Mouse (Mus musculus) lung, embryonic 15.5 days (tissue): ENCODE data around the gene Armc9. TPM values are rescaled to one million over a fixed set of nuclear protein-coding genes. Genes with fewer than 3 reads are reported as not detected.
A peak's percentile ranks its signal among the peaks of the same experiment; 100 is the strongest.

ENCODE experiments used
- ATAC-seq: fragments of 200-750 bp; cut with Nextera tagmentation; 2 replicates; pipeline ENCODE4 v1.8.0; 2017; ENCODE audit warnings: moderate number of reproducible peaks, borderline replicate concordance; ENCODE audit not compliant: low FRiP score, low TSS enrichment; ENCODE audit errors: extremely low read depth
- H3K27ac ChIP-seq: fragments of 300-500 bp; sonication (generic); 2 replicates; pipeline ENCODE4 v1.5.1; 2015; ENCODE audit warnings: moderate library complexity, mild to moderate bottlenecking, inconsistent platforms
- H3K27me3 ChIP-seq: fragments of 300-500 bp; sonication (generic); 2 replicates; pipeline ENCODE4 v1.6.1; 2015; ENCODE audit warnings: inconsistent platforms
- H3K36me3 ChIP-seq: fragments of 300-500 bp; sonication (generic); 2 replicates; pipeline ENCODE4 v1.6.1; 2015; ENCODE audit warnings: inconsistent platforms
- H3K4me1 ChIP-seq: fragments of 300-500 bp; sonication (generic); 2 replicates; pipeline ENCODE4 v1.6.1; 2015; ENCODE audit warnings: inconsistent platforms
- H3K4me2 ChIP-seq: fragments of 300-500 bp; sonication (generic); 2 replicates; pipeline ENCODE4 v1.6.1; 2015; ENCODE audit warnings: inconsistent platforms, mild to moderate bottlenecking, moderate library complexity
- H3K4me3 ChIP-seq: fragments of 300-500 bp; sonication (generic); 2 replicates; pipeline ENCODE4 v1.5.1; 2015; ENCODE audit warnings: mild to moderate bottlenecking, inconsistent platforms
- H3K9ac ChIP-seq: fragments of 300-500 bp; sonication (generic); 2 replicates; pipeline ENCODE4 v1.6.1; 2015; ENCODE audit warnings: inconsistent platforms
- H3K9me3 ChIP-seq: fragments of 300-500 bp; sonication (generic); 2 replicates; pipeline ENCODE4 v1.6.1; 2016; ENCODE audit warnings: inconsistent platforms
- WGBS: fragments of 180-500 bp; shearing (Covaris S2); methylation state at CpG from one replicate; pipeline ENCODE4 v1.1.7; 2015; 5-methylcytosine and 5-hydroxymethylcytosine counted together
- polyA plus RNA-seq: library from polyadenylated mRNA; unstranded; fragments of >200 nt; fragmentation: Nextera tagmentation; extraction: Ambion mirVana; gene quantifications from 2 replicates; pipeline ENCODE4 v1.2.1, GENCODE M21; 2015

Gene Armc9
- polyA plus RNA-seq, 1 experiment from 2014 or later, result 20.3 TPM

- no peaks in the 10 kb centered on the region for H3K36me3 ChIP-seq
- H3K27ac ChIP-seq, result no peak overlapping the region
- 70% methylated on average over 5 of the region's 5 CpGs for WGBS
- no peaks in the 10 kb centered on the region for H3K9me3 ChIP-seq
- H3K4me3 ChIP-seq, result no peak overlapping the region
- ATAC-seq, result no peak
- H3K9ac ChIP-seq, result no peak overlapping the region
- no peaks in the 10 kb centered on the region for H3K27me3 ChIP-seq
- no peaks in the 10 kb centered on the region for H3K4me1 ChIP-seq
- H3K4me2 ChIP-seq, result no peak overlapping the region
These were observed 78.1 kb downstream of the Armc9 start for GRCm38 (mm10) chr1:86232631-86233030.

- Histone ChIP-seq H3K4me3 (no peak overlapping the region), H3K4me2 (no peak overlapping the region), H3K9ac (no peak overlapping the region), H3K9me3 (no peaks in the 10 kb centered on the region), H3K27ac (no peak overlapping the region), H3K36me3 (no peaks in the 10 kb centered on the region), H3K4me1 (no peaks in the 10 kb centered on the region), H3K27me3 (no peaks in the 10 kb centered on the region)
- ATAC-seq, result no peak
- 47% methylated on average over 4 of the region's 4 CpGs for WGBS
These were observed 79.2 kb downstream of the Armc9 start for GRCm38 (mm10) chr1:86233808-86234207.

- Histone ChIP-seq H3K27ac (no peak overlapping the region), H3K4me3 (no peak overlapping the region), H3K36me3 (no peaks in the 10 kb centered on the region), H3K4me2 (no peak overlapping the region), H3K27me3 (no peaks in the 10 kb centered on the region), H3K9me3 (no peaks in the 10 kb centered on the region), H3K4me1 (no peaks in the 10 kb centered on the region), H3K9ac (no peak overlapping the region)
- no peak for ATAC-seq
- WGBS, result 49% methylated on average over 10 of the region's 10 CpGs
These were observed 80.5 kb downstream of the Armc9 start for GRCm38 (mm10) chr1:86235118-86235517.

- Histone ChIP-seq H3K4me3 (no peak overlapping the region), H3K27ac (no peak overlapping the region), H3K27me3 (no peaks in the 10 kb centered on the region), H3K9me3 (no peaks in the 10 kb centered on the region), H3K9ac (no peak overlapping the region), H3K4me2 (no peak overlapping the region), H3K4me1 (no peaks in the 10 kb centered on the region), H3K36me3 (no peaks in the 10 kb centered on the region)
- 73% methylated on average over 10 of the region's 10 CpGs for WGBS
- ATAC-seq, result no peak
These were observed 81.9 kb downstream of the Armc9 start for GRCm38 (mm10) chr1:86236442-86236841.

DNA sequence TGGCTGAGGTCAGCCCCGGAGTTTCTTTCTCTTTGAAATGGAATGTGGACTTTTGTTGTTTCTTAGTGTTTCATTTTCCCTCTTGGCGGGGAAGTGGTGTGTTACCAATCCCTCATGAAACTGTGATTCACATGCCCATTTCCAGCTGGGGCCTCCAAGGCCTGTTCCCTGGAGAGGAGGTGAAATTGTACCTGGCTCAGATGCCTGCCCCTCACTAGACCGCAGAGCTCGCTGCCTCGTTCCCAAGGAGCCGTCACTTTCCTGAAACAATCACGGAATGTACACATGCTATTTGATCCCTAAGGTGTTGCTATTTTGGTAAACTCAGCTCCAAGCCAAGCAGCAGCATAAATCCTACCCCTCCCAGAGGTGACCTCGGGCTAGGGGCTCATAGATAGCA, 84.4 kb downstream of the Armc9 start:
- H3K4me2 ChIP-seq, result no peak overlapping the region
- no peaks in the 10 kb centered on the region for H3K27me3 ChIP-seq
- no peak overlapping the region for H3K9ac ChIP-seq
- no peaks in the 10 kb centered on the region for H3K4me1 ChIP-seq
- no peaks in the 10 kb centered on the region for H3K36me3 ChIP-seq
- no peak overlapping the region for H3K4me3 ChIP-seq
- ATAC-seq, result no peak
- 64% methylated on average over 8 of the region's 8 CpGs for WGBS
- H3K27ac ChIP-seq, result no peak overlapping the region
- no peaks in the 10 kb centered on the region for H3K9me3 ChIP-seq

GRCm38 (mm10) chr1:86239871-86240270, 85.3 kb downstream of the Armc9 start:
- H3K36me3 ChIP-seq, result no peaks in the 10 kb centered on the region
- 76% methylated on average over 6 of the region's 6 CpGs for WGBS
- H3K27ac ChIP-seq, result no peak overlapping the region
- H3K4me2 ChIP-seq, result no peak overlapping the region
- no peaks in the 10 kb centered on the region for H3K27me3 ChIP-seq
- no peaks in the 10 kb centered on the region for H3K9me3 ChIP-seq
- no peak overlapping the region for H3K4me3 ChIP-seq
- no peaks in the 10 kb centered on the region for H3K4me1 ChIP-seq
- ATAC-seq, result no peak
- H3K9ac ChIP-seq, result no peak overlapping the region

GRCm38 (mm10) chr1:86240959-86241358, 86.4 kb downstream of the Armc9 start:
- ATAC-seq, result peak; percentile 42; the same call in 1 of the 2 replicates
- Histone ChIP-seq H3K27ac (no peak overlapping the region), H3K9ac (no peak overlapping the region), H3K9me3 (no peaks in the 10 kb centered on the region), H3K4me2 (no peak overlapping the region), H3K4me1 (no peaks in the 10 kb centered on the region), H3K27me3 (no peaks in the 10 kb centered on the region), H3K4me3 (no peak overlapping the region), H3K36me3 (no peaks in the 10 kb centered on the region)
- WGBS, result 32% methylated on average over 2 of the region's 2 CpGs

DNA sequence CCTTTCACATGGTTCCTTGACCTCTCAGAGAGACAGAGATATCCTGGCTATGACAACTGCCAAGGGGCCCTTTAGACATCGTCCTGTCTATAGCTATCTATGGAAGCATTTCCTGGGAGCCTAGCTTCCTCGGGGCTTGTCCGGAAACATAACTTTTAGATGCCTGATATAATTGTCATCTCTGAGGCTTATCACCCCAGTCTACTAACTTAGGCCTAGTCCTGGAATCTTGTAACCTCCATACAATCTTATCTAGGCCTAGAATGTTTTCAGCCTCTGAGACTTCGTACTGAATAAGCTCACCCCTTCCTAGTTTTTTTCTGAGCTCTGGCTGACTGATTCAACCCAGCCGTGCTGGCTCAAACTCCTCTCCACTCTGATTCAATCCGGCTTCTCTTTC, 88.9 kb downstream of the Armc9 start:
- H3K4me1 ChIP-seq, result no peaks in the 10 kb centered on the region
- no peak overlapping the region for H3K4me3 ChIP-seq
- no peak overlapping the region for H3K27ac ChIP-seq
- no peak overlapping the region for H3K4me2 ChIP-seq
- 66% methylated on average over 6 of the region's 6 CpGs for WGBS
- no peak for ATAC-seq
- H3K9ac ChIP-seq, result no peak overlapping the region
- H3K36me3 ChIP-seq, result no peaks in the 10 kb centered on the region
- H3K27me3 ChIP-seq, result no peaks in the 10 kb centered on the region
- no peaks in the 10 kb centered on the region for H3K9me3 ChIP-seq

DNA sequence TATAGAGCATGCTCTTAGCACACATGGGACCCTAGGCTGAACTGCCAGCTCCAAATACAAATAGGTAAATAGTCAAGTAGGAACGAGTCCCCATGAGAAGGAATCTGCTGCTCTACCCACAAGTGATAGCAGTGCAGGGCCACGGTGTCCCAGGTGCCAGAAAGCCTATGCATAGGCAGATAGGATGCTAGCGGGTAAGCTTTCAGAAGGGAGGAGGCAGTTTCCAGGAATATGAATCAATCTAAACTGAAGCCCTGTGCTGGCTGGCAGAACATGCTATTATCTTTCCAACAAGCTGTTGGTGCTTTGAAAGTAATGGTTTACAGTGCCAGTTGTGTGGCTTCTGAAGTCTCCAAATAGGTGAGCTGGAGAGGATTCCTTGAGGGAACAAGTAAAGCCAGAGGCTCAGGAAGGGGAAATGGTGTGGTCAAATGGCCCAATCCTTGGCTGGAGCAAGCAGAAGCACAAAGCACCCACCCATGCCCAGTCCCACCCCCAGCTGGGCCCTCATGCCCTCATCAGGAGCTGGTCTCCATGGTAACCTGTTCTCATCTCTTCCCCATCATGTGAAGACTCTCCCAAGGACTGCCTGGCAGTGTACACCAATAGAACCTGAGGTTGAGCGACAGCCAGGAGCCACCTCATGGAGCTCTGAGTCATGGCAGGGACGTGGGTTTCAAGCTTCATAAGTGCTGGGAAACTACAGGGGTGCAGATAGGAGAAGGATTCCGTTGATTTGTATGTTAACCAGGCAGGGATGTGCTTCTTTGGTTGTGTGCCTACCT, 90.9 kb downstream of the Armc9 start:
- H3K9me3 ChIP-seq, result no peaks in the 10 kb centered on the region

DNA sequence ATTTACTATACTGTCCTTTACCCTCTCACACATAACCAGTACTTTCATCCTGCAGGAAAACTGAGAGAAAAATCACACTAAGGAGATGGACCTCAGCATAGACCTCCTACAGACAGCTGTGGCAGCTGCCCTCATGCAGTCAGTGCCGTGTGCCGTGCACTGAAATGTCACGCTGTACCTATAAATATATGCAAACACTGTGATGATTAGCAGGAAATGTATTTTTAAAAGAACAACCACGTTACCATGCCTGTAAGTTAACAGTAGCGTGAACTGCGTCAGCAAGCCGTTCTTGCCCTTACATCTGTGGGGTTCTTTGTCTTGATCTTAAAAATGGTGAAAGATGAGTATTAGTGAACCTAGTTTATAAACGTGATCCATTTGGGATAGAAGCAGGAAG, 98.8 kb downstream of the Armc9 start:
- Histone ChIP-seq H3K27me3 (no peaks in the 10 kb centered on the region), H3K4me3 (no peak overlapping the region), H3K4me2 (no peak overlapping the region), H3K27ac (no peak overlapping the region), H3K9me3 (no peaks in the 10 kb centered on the region), H3K36me3 (no peaks in the 10 kb centered on the region), H3K9ac (no peak overlapping the region), H3K4me1 (no peaks in the 10 kb centered on the region)
- no peak for ATAC-seq
- 77% methylated on average over 8 of the region's 8 CpGs for WGBS

More for the DNA sequence above, 90.9 kb downstream of the Armc9 start:
- Histone ChIP-seq H3K4me3 (no peak overlapping the region), H3K4me2 (no peak overlapping the region), H3K27me3 (no peaks in the 10 kb centered on the region), H3K36me3 (no peaks in the 10 kb centered on the region), H3K4me1 (no peaks in the 10 kb centered on the region), H3K27ac (no peak overlapping the region), H3K9ac (no peak overlapping the region)
- WGBS, result 78% methylated on average over 6 of the region's 6 CpGs
- ATAC-seq, result no peak

DNA sequence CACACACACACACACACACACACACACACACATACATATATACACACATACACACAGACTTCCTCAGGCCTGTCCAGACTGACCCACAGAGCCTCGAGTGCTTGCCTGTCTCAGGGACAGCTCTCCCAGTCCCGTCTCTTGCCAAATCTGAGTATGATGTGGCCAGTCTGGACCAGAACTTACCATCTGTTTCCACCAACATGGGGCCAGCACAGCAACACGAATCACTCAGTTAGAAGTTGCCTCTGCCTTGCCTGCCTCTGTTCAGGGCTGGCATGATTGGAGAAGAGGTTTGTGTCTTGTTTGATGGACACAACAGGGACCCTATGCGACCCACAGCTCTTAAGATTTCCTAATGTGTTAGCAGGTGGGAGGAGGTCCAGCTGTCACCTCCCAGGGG, 101.7 kb downstream of the Armc9 start:
- no peak overlapping the region for H3K9ac ChIP-seq
- no peaks in the 10 kb centered on the region for H3K9me3 ChIP-seq
- WGBS, result 45% methylated on average over 4 of the region's 4 CpGs
- H3K27me3 ChIP-seq, result no peaks in the 10 kb centered on the region
- H3K27ac ChIP-seq, result no peak overlapping the region
- no peaks in the 10 kb centered on the region for H3K36me3 ChIP-seq
- no peak overlapping the region for H3K4me2 ChIP-seq
- no peak for ATAC-seq
- no peaks in the 10 kb centered on the region for H3K4me1 ChIP-seq
- H3K4me3 ChIP-seq, result no peak overlapping the region

DNA sequence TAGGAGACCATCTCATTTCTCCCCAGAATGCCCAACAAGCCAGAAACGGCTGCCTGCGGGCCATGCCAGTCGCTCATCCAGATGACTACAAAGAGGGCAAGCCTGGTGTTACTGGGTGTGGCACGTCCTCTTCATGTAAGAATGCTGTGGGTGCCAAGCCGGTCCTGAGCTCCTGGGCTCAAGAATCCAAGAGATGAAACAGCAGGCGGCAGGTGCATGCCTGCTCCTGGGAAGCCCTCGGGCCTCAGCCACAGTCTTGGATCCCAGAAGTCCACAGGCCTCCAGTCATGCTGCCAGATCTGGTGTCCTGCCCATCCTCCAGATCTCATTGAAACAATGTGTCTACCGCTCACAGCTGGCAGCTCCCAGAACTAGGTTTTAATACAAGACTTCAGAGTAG, 102.6 kb downstream of the Armc9 start:
- Histone ChIP-seq H3K36me3 (no peaks in the 10 kb centered on the region), H3K9ac (no peak overlapping the region), H3K27ac (no peak overlapping the region), H3K27me3 (no peaks in the 10 kb centered on the region), H3K4me3 (no peak overlapping the region), H3K9me3 (no peaks in the 10 kb centered on the region), H3K4me1 (no peaks in the 10 kb centered on the region), H3K4me2 (no peak overlapping the region)
- ATAC-seq, result no peak
- WGBS, result 85% methylated on average over 8 of the region's 8 CpGs
